Mouse (Mus musculus): ENCODE measurements around the gene Gm9049. TPM values are rescaled to one million over a fixed set of nuclear protein-coding genes. Genes with fewer than 3 reads are reported as not detected.
"Not testable (repeated sequence)": the region's sequence is repeated elsewhere in the genome, so short reads cannot be mapped to it uniquely, and the experiment has no call there.

Gene Gm9049
- polyA plus RNA-seq (2014; fragmentation: Nextera tagmentation; extraction: Ambion mirVana) = 0.10 TPM in 1 of 2 replicates, not detected in the other

DNA sequence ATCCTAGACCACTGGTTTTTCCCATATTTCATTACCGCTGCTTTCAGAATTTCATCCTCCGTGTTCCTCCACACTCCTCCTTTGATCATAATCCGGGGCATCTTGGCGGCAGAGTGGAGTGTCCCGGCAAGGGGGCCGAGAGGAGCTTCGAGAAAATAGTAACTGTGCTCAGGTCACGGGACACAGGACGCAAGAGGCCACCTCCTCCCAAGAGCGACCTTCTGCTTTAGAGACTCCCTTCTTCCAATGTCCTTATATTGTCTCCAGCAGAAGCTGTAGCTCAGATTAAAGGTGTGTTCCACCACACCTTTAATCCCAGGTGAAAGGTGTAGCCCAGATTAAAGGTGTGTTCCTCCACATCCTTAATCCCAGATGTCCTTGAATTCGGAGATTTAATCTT lies at the start of gene Gm9049:
Gene Gm9049, minus strand, starts transcription at position 101 of the 400 bp plus-strand sequence.
- not testable (repeated sequence) for H3K4me2 ChIP-seq (ENCODE audit: low read depth, low read length); ATAC-seq (replicated peaks; ENCODE audit: insufficient number of reproducible peaks, low FRiP score, low TSS enrichment, low read depth); H3K27ac ChIP-seq (replicated peaks; ENCODE audit: low read depth, low read length); H3K4me3 ChIP-seq (ENCODE audit: low read depth, low read length); H3K9ac ChIP-seq (replicated peaks; ENCODE audit: low read length); DNase-seq (ENCODE audit: low spot score); H3K36me3 ChIP-seq (replicated peaks; ENCODE audit: control insufficient read depth, insufficient read depth, low read depth, low read length); H3K27me3 ChIP-seq (ENCODE audit: control insufficient read depth, insufficient read depth, low read length); H3K9me3 ChIP-seq (replicated peaks; ENCODE audit: control insufficient read depth, low read length); H3K4me1 ChIP-seq (ENCODE audit: control insufficient read depth, insufficient read depth, low read length)
- no CpG with 5 or more reads among the region's 11 CpGs for WGBS

- no peaks in the 10 kb centered on the region for H3K4me1 ChIP-seq (ENCODE audit: control insufficient read depth, insufficient read depth, low read length)
- WGBS = 83% methylated on average over 16 of the region's 16 CpGs
- H3K9ac ChIP-seq (replicated peaks; ENCODE audit: low read length) = no peak overlapping the region
These were observed 46.0 kb upstream of the Gm9049 start for GRCm38 (mm10) chr10:118399917-118400316.

GRCm38 (mm10) chr10:118370443-118370842 lies 16.5 kb upstream of the Gm9049 start:
- no peaks in the 10 kb centered on the region for H3K36me3 ChIP-seq (replicated peaks; ENCODE audit: control insufficient read depth, insufficient read depth, low read depth, low read length)
- DNase-seq (ENCODE audit: low spot score) = peak; percentile 92
- no peaks in the 10 kb centered on the region for H3K27me3 ChIP-seq (ENCODE audit: control insufficient read depth, insufficient read depth, low read length)
- no peak overlapping the region for H3K27ac ChIP-seq (replicated peaks; ENCODE audit: low read depth, low read length)
- no peaks in the 10 kb centered on the region for H3K4me1 ChIP-seq (ENCODE audit: control insufficient read depth, insufficient read depth, low read length)
- 0 out of 2 replicates have a peak overlapping the region, but pooled peaks have one; percentile 33 for H3K9ac ChIP-seq (replicated peaks; ENCODE audit: low read length)
- H3K9me3 ChIP-seq (replicated peaks; ENCODE audit: control insufficient read depth, low read length) = no peaks in the 10 kb centered on the region
- no peak overlapping the region for H3K4me3 ChIP-seq (ENCODE audit: low read depth, low read length)
- peak; percentile 80 for ATAC-seq (replicated peaks; ENCODE audit: insufficient number of reproducible peaks, low FRiP score, low TSS enrichment, low read depth)
- WGBS = 13% methylated on average over 10 of the region's 10 CpGs
- no peak overlapping the region for H3K4me2 ChIP-seq (ENCODE audit: low read depth, low read length)

More at GRCm38 (mm10) chr10:118399917-118400316, 46.0 kb upstream of the Gm9049 start:
- DNase-seq (ENCODE audit: low spot score) (no peak), ATAC-seq (replicated peaks; ENCODE audit: insufficient number of reproducible peaks, low FRiP score, low TSS enrichment, low read depth) (no peak)
- no peak overlapping the region for H3K4me3 ChIP-seq (ENCODE audit: low read depth, low read length)
- H3K36me3 ChIP-seq (replicated peaks; ENCODE audit: control insufficient read depth, insufficient read depth, low read depth, low read length) = no peaks in the 10 kb centered on the region
- H3K4me2 ChIP-seq (ENCODE audit: low read depth, low read length) = no peak overlapping the region
- no peak overlapping the region for H3K27ac ChIP-seq (replicated peaks; ENCODE audit: low read depth, low read length)
- no peaks in the 10 kb centered on the region for H3K9me3 ChIP-seq (replicated peaks; ENCODE audit: control insufficient read depth, low read length)
- no peaks in the 10 kb centered on the region for H3K27me3 ChIP-seq (ENCODE audit: control insufficient read depth, insufficient read depth, low read length)

DNA sequence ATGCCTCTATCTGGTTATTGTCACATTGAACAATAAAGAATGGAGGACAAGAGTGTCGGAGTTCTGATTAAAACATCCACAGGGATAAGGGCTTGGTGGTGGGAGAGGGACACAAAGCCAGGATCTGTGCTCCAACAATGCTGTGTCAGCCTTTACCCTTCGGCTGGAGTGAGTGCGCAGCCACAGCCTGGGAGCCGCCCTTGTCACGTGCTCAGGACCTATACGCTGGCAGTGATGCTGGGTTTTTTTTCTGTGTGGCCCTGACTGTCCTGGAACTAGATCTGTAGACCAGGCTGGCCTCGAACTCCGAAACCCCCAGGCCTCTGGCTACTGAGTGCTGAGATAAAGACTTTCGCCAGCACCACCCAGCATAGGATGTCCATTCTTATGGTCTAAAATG lies 15.6 kb upstream of the Gm9049 start:
- no peak for DNase-seq (ENCODE audit: low spot score)
- H3K4me1 ChIP-seq (ENCODE audit: control insufficient read depth, insufficient read depth, low read length) = no peaks in the 10 kb centered on the region
- WGBS = 91% methylated on average over 9 of the region's 9 CpGs
- no peak overlapping the region for H3K27ac ChIP-seq (replicated peaks; ENCODE audit: low read depth, low read length)
- H3K4me3 ChIP-seq (ENCODE audit: low read depth, low read length) = no peak overlapping the region
- no peak overlapping the region for H3K9ac ChIP-seq (replicated peaks; ENCODE audit: low read length)
- H3K9me3 ChIP-seq (replicated peaks; ENCODE audit: control insufficient read depth, low read length) = no peaks in the 10 kb centered on the region
- H3K4me2 ChIP-seq (ENCODE audit: low read depth, low read length) = no peak overlapping the region
- H3K27me3 ChIP-seq (ENCODE audit: control insufficient read depth, insufficient read depth, low read length) = no peaks in the 10 kb centered on the region
- H3K36me3 ChIP-seq (replicated peaks; ENCODE audit: control insufficient read depth, insufficient read depth, low read depth, low read length) = no peaks in the 10 kb centered on the region
- 0 out of 2 replicates have a peak, but pooled peaks have one; percentile 44 for ATAC-seq (replicated peaks; ENCODE audit: insufficient number of reproducible peaks, low FRiP score, low TSS enrichment, low read depth)

DNA sequence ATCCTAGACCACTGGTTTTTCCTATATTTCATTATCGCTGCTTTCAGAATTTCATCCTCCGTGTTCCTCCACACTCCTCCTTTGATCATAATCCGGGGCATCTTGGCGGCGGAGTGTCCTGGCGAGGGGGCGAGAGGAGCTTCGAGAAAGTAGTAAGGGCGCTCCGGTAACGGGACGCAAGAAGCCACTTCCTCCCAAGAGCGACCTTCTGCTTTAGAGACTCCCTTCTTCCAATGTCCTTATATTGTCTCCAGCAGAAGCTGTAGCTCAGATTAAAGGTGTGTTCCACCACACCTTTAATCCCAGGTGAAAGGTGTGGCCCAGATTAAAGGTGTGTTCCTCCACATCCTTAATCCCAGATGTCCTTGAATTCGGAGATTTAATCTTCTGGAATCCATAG lies 5.3 kb downstream of the Gm9049 start, which contains the start of gene Gm9048:
Gene Gm9048, minus strand, starts transcription at position 101 of the 400 bp plus-strand sequence.
- not testable (repeated sequence) for DNase-seq (ENCODE audit: low spot score); H3K4me1 ChIP-seq (ENCODE audit: control insufficient read depth, insufficient read depth, low read length); H3K9me3 ChIP-seq (replicated peaks; ENCODE audit: control insufficient read depth, low read length); H3K27ac ChIP-seq (replicated peaks; ENCODE audit: low read depth, low read length); H3K36me3 ChIP-seq (replicated peaks; ENCODE audit: control insufficient read depth, insufficient read depth, low read depth, low read length); H3K4me3 ChIP-seq (ENCODE audit: low read depth, low read length); H3K9ac ChIP-seq (replicated peaks; ENCODE audit: low read length); ATAC-seq (replicated peaks; ENCODE audit: insufficient number of reproducible peaks, low FRiP score, low TSS enrichment, low read depth); H3K4me2 ChIP-seq (ENCODE audit: low read depth, low read length); H3K27me3 ChIP-seq (ENCODE audit: control insufficient read depth, insufficient read depth, low read length)
- 89% methylated on average over 1 of the region's 14 CpGs for WGBS

- H3K9ac ChIP-seq (replicated peaks; ENCODE audit: low read length); H3K4me3 ChIP-seq (ENCODE audit: low read depth, low read length); H3K27me3 ChIP-seq (ENCODE audit: control insufficient read depth, insufficient read depth, low read length); DNase-seq (ENCODE audit: low spot score); H3K4me1 ChIP-seq (ENCODE audit: control insufficient read depth, insufficient read depth, low read length); H3K9me3 ChIP-seq (replicated peaks; ENCODE audit: control insufficient read depth, low read length); ATAC-seq (replicated peaks; ENCODE audit: insufficient number of reproducible peaks, low FRiP score, low TSS enrichment, low read depth); H3K36me3 ChIP-seq (replicated peaks; ENCODE audit: control insufficient read depth, insufficient read depth, low read depth, low read length); H3K27ac ChIP-seq (replicated peaks; ENCODE audit: low read depth, low read length); H3K4me2 ChIP-seq (ENCODE audit: low read depth, low read length): not testable (repeated sequence)
- no CpG with 5 or more reads among the region's 14 CpGs for WGBS
These were observed 10.8 kb downstream of the Gm9049 start, which contains the start of gene Gm9046 for GRCm38 (mm10) chr10:118343155-118343554. Gene Gm9046, minus strand, starts transcription at chr10:118343255.

- ATAC-seq (replicated peaks; ENCODE audit: insufficient number of reproducible peaks, low FRiP score, low TSS enrichment, low read depth); DNase-seq (ENCODE audit: low spot score); H3K4me2 ChIP-seq (ENCODE audit: low read depth, low read length); H3K27me3 ChIP-seq (ENCODE audit: control insufficient read depth, insufficient read depth, low read length); H3K4me1 ChIP-seq (ENCODE audit: control insufficient read depth, insufficient read depth, low read length); H3K36me3 ChIP-seq (replicated peaks; ENCODE audit: control insufficient read depth, insufficient read depth, low read depth, low read length); H3K9me3 ChIP-seq (replicated peaks; ENCODE audit: control insufficient read depth, low read length); H3K27ac ChIP-seq (replicated peaks; ENCODE audit: low read depth, low read length); H3K9ac ChIP-seq (replicated peaks; ENCODE audit: low read length); H3K4me3 ChIP-seq (ENCODE audit: low read depth, low read length): not testable (repeated sequence)
- no CpG with 5 or more reads among the region's 14 CpGs for WGBS
These were observed 16.2 kb downstream of the Gm9049 start, which contains the start of gene Gm9045 for GRCm38 (mm10) chr10:118337731-118338130. Gene Gm9045, minus strand, starts transcription at chr10:118337831.

DNA sequence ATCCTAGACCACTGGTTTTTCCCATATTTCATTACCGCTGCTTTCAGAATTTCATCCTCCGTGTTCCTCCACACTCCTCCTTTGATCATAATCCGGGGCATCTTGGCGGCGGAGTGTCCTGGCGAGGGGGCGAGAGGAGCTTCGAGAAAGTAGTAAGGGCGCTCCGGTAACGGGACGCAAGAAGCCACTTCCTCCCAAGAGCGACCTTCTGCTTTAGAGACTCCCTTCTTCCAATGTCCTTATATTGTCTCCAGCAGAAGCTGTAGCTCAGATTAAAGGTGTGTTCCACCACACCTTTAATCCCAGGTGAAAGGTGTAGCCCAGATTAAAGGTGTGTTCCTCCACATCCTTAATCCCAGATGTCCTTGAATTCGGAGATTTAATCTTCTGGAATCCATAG lies 21.6 kb downstream of the Gm9049 start, which contains the start of gene Gm9044:
Gene Gm9044, minus strand, starts transcription at position 101 of the 400 bp plus-strand sequence.
- H3K9me3 ChIP-seq (replicated peaks; ENCODE audit: control insufficient read depth, low read length); DNase-seq (ENCODE audit: low spot score); H3K36me3 ChIP-seq (replicated peaks; ENCODE audit: control insufficient read depth, insufficient read depth, low read depth, low read length); ATAC-seq (replicated peaks; ENCODE audit: insufficient number of reproducible peaks, low FRiP score, low TSS enrichment, low read depth); H3K4me1 ChIP-seq (ENCODE audit: control insufficient read depth, insufficient read depth, low read length); H3K4me3 ChIP-seq (ENCODE audit: low read depth, low read length); H3K4me2 ChIP-seq (ENCODE audit: low read depth, low read length); H3K9ac ChIP-seq (replicated peaks; ENCODE audit: low read length); H3K27me3 ChIP-seq (ENCODE audit: control insufficient read depth, insufficient read depth, low read length); H3K27ac ChIP-seq (replicated peaks; ENCODE audit: low read depth, low read length): not testable (repeated sequence)
- WGBS = no CpG with 5 or more reads among the region's 14 CpGs
